Mouse (Mus musculus) cerebellum, adult 2 months (tissue): Measurements from ENCODE around the gene Rpl37a.

Source experiments
- CTCF ChIP-seq: fragments of 200-500 bp; IDR thresholded peaks from 2 replicates; pipeline ENCODE4 v1.5.1; 2011; ENCODE audit warnings: low read depth, mild to moderate bottlenecking, control low read depth, low read length, moderate library complexity, borderline replicate concordance; ENCODE audit not compliant: insufficient read depth
- POLR2A ChIP-seq: fragments of 200-500 bp; IDR thresholded peaks from 2 replicates; pipeline ENCODE4 v1.6.1; 2011; ENCODE audit warnings: low read length, control low read depth, borderline replicate concordance; ENCODE audit not compliant: insufficient read depth

- TF ChIP-seq CTCF, result no peak
- no peak for TF ChIP-seq POLR2A
Measured at GRCm38 (mm10) chr1:72759758-72760157, 48.7 kb downstream of the Rpl37a start.
